9 mouse cellular contexts compared by ENCODE assay signal in the genomic region with DNA sequence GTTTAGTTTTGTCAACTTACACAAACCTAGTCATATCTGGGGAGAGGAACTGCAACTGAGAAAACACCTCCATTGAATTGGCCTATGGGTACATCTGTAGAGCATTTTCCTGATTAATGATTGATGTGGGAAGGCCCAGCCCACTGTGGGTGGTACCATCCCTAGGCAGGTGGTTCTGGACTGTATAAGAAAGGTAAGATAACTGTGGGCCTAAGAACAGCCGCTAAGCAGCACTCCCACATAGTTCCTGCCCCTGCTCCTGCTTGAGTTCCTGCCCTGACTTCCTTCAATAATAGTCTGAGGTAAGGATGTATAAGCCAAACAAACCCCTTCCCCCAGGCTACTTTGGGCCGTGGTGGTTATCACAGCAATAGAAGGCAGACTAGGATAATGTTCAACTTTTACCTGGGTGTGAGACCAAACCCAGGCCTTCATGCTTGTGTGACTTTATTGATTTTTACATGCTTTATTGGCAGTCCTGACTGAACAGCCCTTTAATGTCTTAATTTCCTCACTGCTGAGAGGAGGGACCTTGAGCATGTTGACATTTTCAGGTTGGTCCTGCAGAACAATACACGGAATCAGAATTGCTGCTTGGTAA.
DNase-seq lines count a peak whose midpoint lies in the region; ATAC-seq and TF ChIP-seq lines count a peak whose summit lies in the region.
"Had no signal": no experiment of that assay in that cellular context is flagged by ENCODE, and none has a peak within 500 bp of the region (broad histone marks: within the 10 kb centered on the region; RNA-seq: fewer than 3 reads in every experiment).

No protein-coding gene starts in this region.

- no peak overlapping the region for H3K9ac ChIP-seq in forebrain, embryonic 12.5 days
- no peak overlapping the region for H3K9ac ChIP-seq in hindbrain, embryonic 11.5 days (ENCODE audit: low read depth, low read length)
- no peak overlapping the region for H3K9ac ChIP-seq in hindbrain, postnatal 0 days (replicated peaks; ENCODE audit: low read length)
- no peak overlapping the region for H3K9ac ChIP-seq in lung, postnatal 0 days (replicated peaks; ENCODE audit: low read depth)
- H3K9ac ChIP-seq in neural tube, embryonic 14.5 days (replicated peaks; ENCODE audit: low read depth, low read length): no peak overlapping the region

- H3K36me3 ChIP-seq in forebrain, embryonic 10.5 days (replicated peaks): no peaks in the 10 kb centered on the region
- H3K36me3 ChIP-seq in forebrain, embryonic 12.5 days (replicated peaks): no peaks in the 10 kb centered on the region
- H3K36me3 ChIP-seq in hindbrain, embryonic 11.5 days (ENCODE audit: control insufficient read depth, insufficient read depth, low read length): no peaks in the 10 kb centered on the region
- no peaks in the 10 kb centered on the region for H3K36me3 ChIP-seq in hindbrain, postnatal 0 days (ENCODE audit: insufficient read depth, low read length)
- H3K36me3 ChIP-seq in lung, postnatal 0 days (ENCODE audit: insufficient read depth, low read length): no peaks in the 10 kb centered on the region
- no peaks in the 10 kb centered on the region for H3K36me3 ChIP-seq in neural tube, embryonic 14.5 days (ENCODE audit: control insufficient read depth, insufficient read depth, low read length)

- no peak for ATAC-seq in forebrain, embryonic 12.5 days (ENCODE audit: low FRiP score)
- peak; percentile 20; the same call in 1 of the 2 replicates for ATAC-seq in hindbrain, embryonic 11.5 days (ENCODE audit: low FRiP score)
- ATAC-seq in hindbrain, postnatal 0 days: no peak; the same call in 1 of the 2 replicates
- ATAC-seq in lung, postnatal 0 days: 0 out of 2 replicates have a peak, but pooled peaks have one; percentile 0
- 0 out of 2 replicates have a peak, but pooled peaks have one; percentile 7 for ATAC-seq in neural tube, embryonic 14.5 days (ENCODE audit: low read depth)

- WGBS in forebrain, embryonic 10.5 days: 70% methylated on average over 3 of the region's 3 CpGs
- 82% methylated on average over 3 of the region's 3 CpGs for WGBS in forebrain, embryonic 12.5 days
- WGBS in hindbrain, embryonic 11.5 days: 63% methylated on average over 3 of the region's 3 CpGs
- 57% methylated on average over 3 of the region's 3 CpGs for WGBS in hindbrain, postnatal 0 days
- WGBS in lung, postnatal 0 days: 24% methylated on average over 3 of the region's 3 CpGs
- 63% methylated on average over 3 of the region's 3 CpGs for WGBS in neural tube, embryonic 14.5 days

- H3K27me3 ChIP-seq in forebrain, embryonic 10.5 days (ENCODE audit: poor library complexity, severe bottlenecking): no peaks in the 10 kb centered on the region
- H3K27me3 ChIP-seq in forebrain, embryonic 12.5 days: no peaks in the 10 kb centered on the region; the same call in none of the 2 replicates
- no peaks in the 10 kb centered on the region for H3K27me3 ChIP-seq in hindbrain, embryonic 11.5 days (ENCODE audit: control insufficient read depth, insufficient read depth, low read length)
- H3K27me3 ChIP-seq in hindbrain, postnatal 0 days (ENCODE audit: insufficient read depth, low read length): no peaks in the 10 kb centered on the region
- no peaks in the 10 kb centered on the region for H3K27me3 ChIP-seq in lung, postnatal 0 days (replicated peaks; ENCODE audit: insufficient read depth, low read length)
- H3K27me3 ChIP-seq in neural tube, embryonic 14.5 days (ENCODE audit: control insufficient read depth, insufficient read depth, low read length): no peaks in the 10 kb centered on the region

- no peak for TF ChIP-seq EP300 in lung, postnatal 0 days (IDR thresholded peaks at IDR 0.05)

- intact Hi-C loops in left cerebral cortex, postnatal 25 days (cut with DNase I): loop anchor here (5.0 to 10.0 kb wide), 3 partner anchors 123 to 1236 kb away; no protein-coding TSS in a partner anchor

- peak overlapping the region; percentile 61; the same call in 1 of the 2 replicates for H3K27ac ChIP-seq in forebrain, embryonic 10.5 days
- H3K27ac ChIP-seq in forebrain, embryonic 12.5 days: no peak overlapping the region
- no peak overlapping the region for H3K27ac ChIP-seq in hindbrain, embryonic 11.5 days (ENCODE audit: low read depth, low read length)
- H3K27ac ChIP-seq in hindbrain, postnatal 0 days: no peak overlapping the region
- no peak overlapping the region for H3K27ac ChIP-seq in lung, postnatal 0 days (ENCODE audit: low read length)
- no peak overlapping the region; the same call in 1 of the 2 replicates for H3K27ac ChIP-seq in neural tube, embryonic 14.5 days (ENCODE audit: low read depth, low read length)
- H3K27ac ChIP-seq: macrophage had no signal

- no peak overlapping the region for H3K4me2 ChIP-seq in forebrain, embryonic 12.5 days
- H3K4me2 ChIP-seq in hindbrain, embryonic 11.5 days (replicated peaks; ENCODE audit: low read depth, low read length): no peak overlapping the region
- no peak overlapping the region for H3K4me2 ChIP-seq in hindbrain, postnatal 0 days (ENCODE audit: low read depth, low read length)
- H3K4me2 ChIP-seq in lung, postnatal 0 days (replicated peaks; ENCODE audit: low read depth, low read length): no peak overlapping the region
- no peak overlapping the region for H3K4me2 ChIP-seq in neural tube, embryonic 14.5 days (ENCODE audit: low read depth, low read length)

- TF ChIP-seq CTCF in hindbrain, postnatal 0 days (IDR thresholded peaks at IDR 0.05; ENCODE audit: low read depth): no peak
- TF ChIP-seq CTCF in lung, postnatal 0 days (IDR thresholded peaks at IDR 0.05): no peak

- H3K4me3 ChIP-seq in forebrain, embryonic 10.5 days: no peak overlapping the region
- H3K4me3 ChIP-seq in forebrain, embryonic 12.5 days (replicated peaks): no peak overlapping the region
- H3K4me3 ChIP-seq in hindbrain, embryonic 11.5 days (ENCODE audit: low read depth, low read length): no peak overlapping the region
- H3K4me3 ChIP-seq in hindbrain, postnatal 0 days (ENCODE audit: low read length): no peak overlapping the region
- H3K4me3 ChIP-seq in lung, postnatal 0 days (ENCODE audit: low read depth, low read length): no peak overlapping the region
- H3K4me3 ChIP-seq in neural tube, embryonic 14.5 days (ENCODE audit: low read depth, low read length): no peak overlapping the region

- no peaks in the 10 kb centered on the region for H3K9me3 ChIP-seq in forebrain, embryonic 10.5 days
- no peaks in the 10 kb centered on the region for H3K9me3 ChIP-seq in forebrain, embryonic 12.5 days
- H3K9me3 ChIP-seq in hindbrain, embryonic 11.5 days (ENCODE audit: control insufficient read depth, low read length): no peaks in the 10 kb centered on the region
- no peaks in the 10 kb centered on the region for H3K9me3 ChIP-seq in hindbrain, postnatal 0 days (ENCODE audit: low read length)
- no peaks in the 10 kb centered on the region for H3K9me3 ChIP-seq in lung, postnatal 0 days (ENCODE audit: low read length)
- no peaks in the 10 kb centered on the region for H3K9me3 ChIP-seq in neural tube, embryonic 14.5 days (ENCODE audit: control insufficient read depth, low read length)

- H3K4me1 ChIP-seq in forebrain, embryonic 10.5 days: peaks cover 24% of the 10 kb centered on the region
- 0 out of 2 replicates have a peak, but pooled peaks cover 7% of the 10 kb centered on the region for H3K4me1 ChIP-seq in forebrain, embryonic 12.5 days
- H3K4me1 ChIP-seq in hindbrain, embryonic 11.5 days (replicated peaks; ENCODE audit: control insufficient read depth, insufficient read depth, low read length): no peaks in the 10 kb centered on the region
- peaks cover 7% of the 10 kb centered on the region for H3K4me1 ChIP-seq in hindbrain, postnatal 0 days (ENCODE audit: insufficient read depth, low read length)
- peaks cover 11% of the 10 kb centered on the region; the same call in 1 of the 2 replicates for H3K4me1 ChIP-seq in lung, postnatal 0 days (ENCODE audit: insufficient read depth, low read depth, low read length)
- peaks cover 14% of the 10 kb centered on the region; the same call in 1 of the 2 replicates for H3K4me1 ChIP-seq in neural tube, embryonic 14.5 days (ENCODE audit: control insufficient read depth, insufficient read depth, low read length)

- no peak for DNase-seq in forebrain, embryonic 10.5 days (ENCODE audit: extremely low spot score, low spot score)
- DNase-seq in hindbrain, embryonic 11.5 days (ENCODE audit: low spot score): no peak
- no peak for DNase-seq in hindbrain, postnatal 0 days (ENCODE audit: low spot score)
- DNase-seq in lung, postnatal 0 days (ENCODE audit: low spot score): no peak
- no peak for DNase-seq in lung, postnatal 4 days
- DNase-seq in left cerebral cortex, postnatal 25 days (ENCODE audit: low spot score in 2 of 2): no peak

Comparison
In these comparisons a context has a peak if more than half of its experiments do, and no peak if none do; other contexts are left out.
1. ATAC-seq: peak in hindbrain, embryonic 11.5 days (single experiment), lung, postnatal 0 days (single experiment) and neural tube, embryonic 14.5 days (single experiment); none in forebrain, embryonic 12.5 days (single experiment) and hindbrain, postnatal 0 days (single experiment).